Mouse (Mus musculus) neural tube, embryonic 11.5 days (tissue): Measurements from ENCODE around the gene 1810010H24Rik. TPM values are rescaled to one million over a fixed set of nuclear protein-coding genes. Genes with fewer than 3 reads are reported as not detected.
"Not testable (repeated sequence)": the region's sequence is repeated elsewhere in the genome, so short reads cannot be mapped to it uniquely, and the experiment has no call there.

ENCODE experiments used
- ATAC-seq: fragments of 200-750 bp; cut with Nextera tagmentation; 2 replicates; pipeline ENCODE4 v1.8.0; 2017; ENCODE audit warnings: moderate number of reproducible peaks, mild to moderate bottlenecking, moderate TSS enrichment, moderate library complexity; ENCODE audit not compliant: insufficient read depth, low FRiP score, low TSS enrichment
- DNase-seq: peaks from one replicate; pipeline ENCODE4 v3.0.0-alpha.2; 2015; ENCODE audit warnings: low spot score
- H3K27ac ChIP-seq: fragments of 300-500 bp; sonication (generic); 2 replicates; pipeline ENCODE4 v1.5.1; 2014; ENCODE audit warnings: low read depth, mild to moderate bottlenecking, low read length
- H3K27me3 ChIP-seq: fragments of 300-500 bp; sonication (generic); 2 replicates; pipeline ENCODE4 v1.6.1; 2014; ENCODE audit warnings: mild to moderate bottlenecking, low read length, mixed read lengths; ENCODE audit not compliant: control insufficient read depth, insufficient read depth
- H3K36me3 ChIP-seq: fragments of 300-500 bp; sonication (generic); 2 replicates; pipeline ENCODE4 v1.6.1; 2014; ENCODE audit warnings: mild to moderate bottlenecking, low read length, moderate library complexity, mixed read lengths; ENCODE audit not compliant: control insufficient read depth, insufficient read depth
- H3K4me1 ChIP-seq: fragments of 300-500 bp; sonication (generic); 2 replicates; pipeline ENCODE4 v1.6.1; 2014; ENCODE audit warnings: low read length, mixed read lengths; ENCODE audit not compliant: control insufficient read depth, insufficient read depth
- H3K4me2 ChIP-seq: fragments of 300-500 bp; sonication (generic); 2 replicates; pipeline ENCODE4 v1.6.1; 2014; ENCODE audit warnings: low read depth, mild to moderate bottlenecking, moderate library complexity
- H3K4me3 ChIP-seq: fragments of 300-500 bp; sonication (generic); 2 replicates; pipeline ENCODE4 v1.5.1; 2014; ENCODE audit warnings: low read depth, low read length
- H3K9ac ChIP-seq: fragments of 300-500 bp; sonication (generic); 2 replicates; pipeline ENCODE4 v1.6.1; 2014; ENCODE audit warnings: mild to moderate bottlenecking, low read length
- H3K9me3 ChIP-seq: fragments of 300-500 bp; sonication (generic); 2 replicates; pipeline ENCODE4 v1.6.1; 2016; ENCODE audit warnings: low read length; ENCODE audit not compliant: control insufficient read depth
- WGBS: fragments of 180-500 bp; shearing (Covaris S2); extraction: QIAGEN DNeasy Blood & Tissue Kit; methylation state at CpG from one replicate; pipeline ENCODE4 v1.1.7; 2014; 5-methylcytosine and 5-hydroxymethylcytosine counted together
- polyA plus RNA-seq: library from polyadenylated mRNA; unstranded; fragments of >200 nt; fragmentation: Nextera tagmentation; extraction: Ambion mirVana; gene quantifications from 2 replicates; pipeline ENCODE4 v1.2.1, GENCODE M21; 2014

The 1810010H24Rik gene
- polyA plus RNA-seq, 1 experiment from 2014 or later = 4.5 TPM

- Histone ChIP-seq H3K4me3 (no peak overlapping the region), H3K9me3 (no peaks in the 10 kb centered on the region), H3K4me1 (no peaks in the 10 kb centered on the region), H3K27me3 (no peaks in the 10 kb centered on the region), H3K9ac (no peak overlapping the region), H3K36me3 (no peaks in the 10 kb centered on the region), H3K27ac (no peak overlapping the region), H3K4me2 (no peak overlapping the region)
- DNase-seq = peak; percentile 35
- ATAC-seq = no peak
- 32% methylated on average over 8 of the region's 8 CpGs for WGBS
Measured at GRCm38 (mm10) chr11:107018606-107019005, 6.9 kb upstream of the 1810010H24Rik start.

- Histone ChIP-seq H3K36me3 (no peaks in the 10 kb centered on the region), H3K4me1 (no peaks in the 10 kb centered on the region; the same call in 1 of the 2 replicates), H3K27me3 (no peaks in the 10 kb centered on the region), H3K9ac (no peak overlapping the region), H3K4me3 (no peak overlapping the region), H3K9me3 (no peaks in the 10 kb centered on the region), H3K4me2 (no peak overlapping the region), H3K27ac (no peak overlapping the region)
- ATAC-seq = no peak
- WGBS = 67% methylated on average over 4 of the region's 4 CpGs
- no peak for DNase-seq
Measured at GRCm38 (mm10) chr11:107019318-107019717, 6.2 kb upstream of the 1810010H24Rik start.

DNA sequence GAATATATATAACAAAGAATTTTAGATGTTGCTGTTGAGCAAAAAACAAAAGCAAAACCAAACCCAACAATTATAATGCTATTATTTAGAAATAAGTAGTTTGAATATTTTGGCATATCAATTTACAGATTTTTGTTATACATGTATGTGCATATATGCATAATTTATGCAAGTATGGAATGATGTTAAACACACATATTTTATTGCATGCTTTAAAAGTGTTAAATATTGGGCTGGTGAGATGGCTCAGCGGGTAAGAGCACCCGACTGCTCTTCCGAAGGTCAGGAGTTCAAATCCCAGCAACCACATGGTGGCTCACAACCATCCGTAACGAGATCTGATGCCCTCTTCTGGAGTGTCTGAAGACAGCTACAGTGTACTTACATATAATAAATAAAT lies 5.8 kb upstream of the 1810010H24Rik start:
- H3K27ac ChIP-seq, H3K27me3 ChIP-seq, H3K9me3 ChIP-seq, ATAC-seq, H3K4me3 ChIP-seq, H3K36me3 ChIP-seq, H3K4me1 ChIP-seq, H3K9ac ChIP-seq, H3K4me2 ChIP-seq, DNase-seq: not testable (repeated sequence)
- WGBS = 88% methylated on average over 3 of the region's 5 CpGs

- DNase-seq = no peak
- H3K27ac ChIP-seq = no peak overlapping the region
- no peak for ATAC-seq
- no peaks in the 10 kb centered on the region for H3K9me3 ChIP-seq
- H3K9ac ChIP-seq = no peak overlapping the region
- H3K36me3 ChIP-seq = no peaks in the 10 kb centered on the region
- no peak overlapping the region for H3K4me3 ChIP-seq
- WGBS = 90% methylated on average over 13 of the region's 13 CpGs
- no peaks in the 10 kb centered on the region for H3K27me3 ChIP-seq
- peaks cover 12% of the 10 kb centered on the region for H3K4me1 ChIP-seq
- H3K4me2 ChIP-seq = no peak overlapping the region
Measured at GRCm38 (mm10) chr11:107022050-107022683, 3.3 kb upstream of the 1810010H24Rik start.

DNA sequence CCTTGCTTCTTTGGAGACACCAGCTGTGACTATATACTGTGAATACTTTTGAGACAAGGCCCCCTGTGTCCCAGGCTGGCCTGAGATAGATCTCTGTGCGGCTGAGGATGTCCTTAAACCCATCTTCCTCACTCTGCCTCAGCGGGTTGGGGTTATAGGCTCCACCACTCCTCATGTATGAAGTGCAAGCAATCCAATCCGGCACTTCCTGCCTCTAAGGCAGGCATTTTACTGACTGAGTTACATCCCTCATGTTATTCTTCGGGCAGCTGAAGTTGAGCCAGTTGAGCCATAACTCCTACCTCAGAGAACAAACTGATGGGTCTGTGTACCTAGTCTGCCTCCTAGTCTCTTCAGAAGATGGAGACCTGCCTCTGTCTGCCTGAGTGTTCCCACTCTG lies 1.1 kb upstream of the 1810010H24Rik start:
- WGBS = 52% methylated on average over 4 of the region's 4 CpGs
- no peak for ATAC-seq
- Histone ChIP-seq H3K9me3 (no peaks in the 10 kb centered on the region), H3K4me1 (peaks cover 12% of the 10 kb centered on the region), H3K9ac (no peak overlapping the region), H3K4me3 (no peak overlapping the region), H3K27me3 (no peaks in the 10 kb centered on the region), H3K36me3 (no peaks in the 10 kb centered on the region), H3K27ac (no peak overlapping the region), H3K4me2 (peak overlapping the region; percentile 94; the same call in 1 of the 2 replicates)
- DNase-seq = no peak

GRCm38 (mm10) chr11:107026554-107027430 lies 1.3 kb downstream of the 1810010H24Rik start:
- Histone ChIP-seq H3K9me3 (no peaks in the 10 kb centered on the region), H3K27ac (no peak overlapping the region), H3K4me1 (peaks cover 12% of the 10 kb centered on the region), H3K4me2 (peak overlapping the region; percentile 94), H3K27me3 (no peaks in the 10 kb centered on the region), H3K9ac (no peak overlapping the region), H3K36me3 (no peaks in the 10 kb centered on the region), H3K4me3 (peak overlapping the region; percentile 47; the same call in 1 of the 2 replicates)
- no peak for DNase-seq
- no peak for ATAC-seq
- WGBS = 7% methylated on average over 12 of the region's 12 CpGs

DNA sequence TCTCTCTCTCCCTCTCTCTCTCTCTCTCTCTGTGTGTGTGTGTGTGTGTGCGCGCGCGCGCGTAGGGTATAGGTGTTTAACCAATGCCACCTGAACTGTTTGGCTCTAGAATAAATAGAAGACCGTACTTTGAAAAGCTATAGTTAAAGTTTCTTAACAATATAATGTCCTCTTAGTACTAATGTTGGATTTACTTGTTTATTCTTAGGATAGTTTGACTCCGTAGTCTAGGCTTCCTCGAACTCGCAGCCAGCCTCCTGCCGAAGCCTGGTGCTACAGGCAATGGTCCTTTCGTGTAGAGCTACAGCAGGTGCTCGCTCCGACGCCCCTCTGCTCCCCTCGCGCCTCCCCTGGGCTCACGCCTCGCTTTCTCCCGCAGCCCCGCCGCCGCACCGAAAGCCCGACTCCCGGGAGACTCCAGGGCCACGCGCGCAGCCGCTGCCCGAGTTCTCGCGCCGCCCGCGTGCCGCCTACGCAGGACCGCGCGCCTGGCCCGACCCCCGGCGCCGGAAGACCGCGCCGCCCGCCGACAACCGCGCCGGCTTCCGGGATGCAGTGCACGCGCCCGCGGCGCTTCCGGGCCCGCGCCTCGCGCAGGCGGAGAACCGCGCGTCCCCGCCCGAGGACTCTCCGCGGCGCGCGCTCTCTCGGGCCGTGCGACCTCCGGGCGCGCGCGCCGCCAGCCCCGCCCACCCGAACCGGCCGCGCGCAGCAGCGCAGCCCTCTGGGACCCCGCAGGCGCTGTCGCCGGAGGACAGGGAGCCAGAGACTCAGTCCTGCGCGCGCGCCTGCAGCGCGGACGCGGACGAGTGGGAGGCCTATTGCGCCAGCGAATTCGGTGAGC lies 2.2 kb downstream of the 1810010H24Rik start:
- peak; percentile 85 for ATAC-seq
- Histone ChIP-seq H3K9me3 (no peaks in the 10 kb centered on the region), H3K36me3 (no peaks in the 10 kb centered on the region), H3K4me1 (peaks cover 12% of the 10 kb centered on the region), H3K27ac (peak overlapping the region; percentile 57), H3K9ac (peak overlapping the region; percentile 61), H3K4me3 (peak overlapping the region; percentile 47), H3K27me3 (no peaks in the 10 kb centered on the region), H3K4me2 (peak overlapping the region; percentile 55)
- WGBS = under 1% methylated on average over 101 of the region's 107 CpGs
- peak; percentile 94 for DNase-seq

GRCm38 (mm10) chr11:107028275-107028618 lies 2.8 kb downstream of the 1810010H24Rik start:
- H3K27ac ChIP-seq = peak overlapping the region; percentile 57
- H3K4me1 ChIP-seq = peaks cover 12% of the 10 kb centered on the region
- DNase-seq (no peak), ATAC-seq (peak; percentile 42)
- H3K27me3 ChIP-seq = no peaks in the 10 kb centered on the region
- peak overlapping the region; percentile 55 for H3K4me2 ChIP-seq
- H3K4me3 ChIP-seq = peak overlapping the region; percentile 47
- no peaks in the 10 kb centered on the region for H3K9me3 ChIP-seq
- H3K36me3 ChIP-seq = no peaks in the 10 kb centered on the region
- WGBS = 3% methylated on average over 29 of the region's 29 CpGs
- H3K9ac ChIP-seq = peak overlapping the region; percentile 61
